In genomic region chr10:85193321-85193720, GRCm38 (mm10) we compare ENCODE assay signal across 24 mouse cellular contexts. TPM values are rescaled to one million over a fixed set of nuclear protein-coding genes. Genes with fewer than 3 reads are reported as not detected.
DNase-seq lines count a peak whose midpoint lies in the region; ATAC-seq and TF ChIP-seq lines count a peak whose summit lies in the region.
"Had no signal": no experiment of that assay in that cellular context is flagged by ENCODE, and none has a peak within 500 bp of the region (broad histone marks: within the 10 kb centered on the region; RNA-seq: fewer than 3 reads in every experiment).

No protein-coding gene starts in this region.

- no peak for TF ChIP-seq CTCF in kidney, adult 2 months (conservative IDR thresholded peaks at IDR 0.05; ENCODE audit: insufficient read depth, insufficient read length, low read depth, low read length)
- no peak for TF ChIP-seq CTCF in thymus, adult 2 months (IDR thresholded peaks at IDR 0.05; ENCODE audit: borderline replicate concordance, control insufficient read depth, extremely low read depth, insufficient read depth, low read length, poor library complexity)

- no peak for ATAC-seq in kidney, embryonic 14.5 days (ENCODE audit: low FRiP score, low TSS enrichment)
- peak; percentile 20; the same call in 1 of the 2 replicates for ATAC-seq in granulocyte monocyte progenitor cell, adult 5-6 weeks (replicated peaks; ENCODE audit: poor library complexity, severe bottlenecking)
- ATAC-seq: activated CD4-positive, CD25-positive, alpha-beta regulatory T cell, adult 4 months; forebrain, embryonic 13.5 days; forebrain, embryonic 16.5 days; hindbrain, postnatal 0 days had no signal

- peak; percentile 48 for DNase-seq in kidney, adult 2 months
- no peak for DNase-seq in kidney, postnatal 14 days
- DNase-seq in kidney, postnatal 36 days, result peak; percentile 15 to 25
- DNase-seq in thymus, adult 2 months, result no peak
- DNase-seq: adrenal gland, adult 8-10 months; adrenal gland, postnatal 25 days; cerebellum, adult 11-12 months; cerebellum, adult 8-10 months; cerebellum, postnatal 14 days; gastrocnemius, postnatal 10 days; gastrocnemius, postnatal 36 days; heart, adult 18-20 months; heart, postnatal 10 days; heart, postnatal 4 days had no signal

- no peaks in the 10 kb centered on the region; the same call in 1 of the 2 replicates for H3K4me1 ChIP-seq in kidney, adult 2 months (ENCODE audit: control insufficient read depth, insufficient read depth, low read length)
- H3K4me1 ChIP-seq in kidney, embryonic 14.5 days (ENCODE audit: control insufficient read depth, insufficient read depth, low read length), result no peaks in the 10 kb centered on the region
- H3K4me1 ChIP-seq in thymus, adult 2 months (replicated peaks; ENCODE audit: control insufficient read depth, insufficient read depth, low read length), result no peaks in the 10 kb centered on the region
- H3K4me1 ChIP-seq: forebrain, embryonic 10.5 days; forebrain, embryonic 13.5 days; heart, embryonic 12.5 days; heart, embryonic 15.5 days had no signal

- H3K4me2 ChIP-seq in kidney, embryonic 14.5 days (replicated peaks; ENCODE audit: low read depth, low read length), result no peak overlapping the region
- H3K4me2 ChIP-seq: forebrain, embryonic 13.5 days; heart, embryonic 12.5 days; heart, embryonic 15.5 days; hindbrain, embryonic 14.5 days had no signal

- no peak for TF ChIP-seq POLR2A in kidney, adult 2 months (IDR thresholded peaks at IDR 0.05; ENCODE audit: low read depth, low read length)
- TF ChIP-seq POLR2A in thymus, adult 2 months (IDR thresholded peaks at IDR 0.05; ENCODE audit: control insufficient read depth, extremely low read depth, insufficient read depth, low read length, poor library complexity), result no peak

- H3K4me3 ChIP-seq in kidney, adult 2 months (ENCODE audit: insufficient read depth, low read depth, low read length), result no peak overlapping the region
- no peak overlapping the region for H3K4me3 ChIP-seq in kidney, embryonic 14.5 days (ENCODE audit: low read length)
- no peak overlapping the region for H3K4me3 ChIP-seq in thymus, adult 2 months (ENCODE audit: control insufficient read depth, insufficient read depth, low read length)
- H3K4me3 ChIP-seq: forebrain, embryonic 10.5 days; forebrain, embryonic 13.5 days; heart, embryonic 12.5 days; heart, embryonic 15.5 days had no signal

- 47% methylated on average over 3 of the region's 3 CpGs for WGBS in kidney, adult 2 months
- 76% methylated on average over 3 of the region's 3 CpGs for WGBS in kidney, embryonic 14.5 days
- WGBS in thymus, adult 2 months, result 45% methylated on average over 3 of the region's 3 CpGs

- no peaks in the 10 kb centered on the region for H3K9me3 ChIP-seq in kidney, embryonic 14.5 days (ENCODE audit: control insufficient read depth, low read length)
- H3K9me3 ChIP-seq: forebrain, embryonic 10.5 days; forebrain, embryonic 13.5 days; heart, embryonic 12.5 days; heart, embryonic 15.5 days had no signal

- H3K9ac ChIP-seq in kidney, embryonic 14.5 days (ENCODE audit: low read depth, low read length), result no peak overlapping the region
- H3K9ac ChIP-seq: forebrain, embryonic 13.5 days; heart, embryonic 12.5 days; heart, embryonic 15.5 days; hindbrain, embryonic 14.5 days had no signal

- no peaks in the 10 kb centered on the region for H3K36me3 ChIP-seq in kidney, adult 2 months (ENCODE audit: control insufficient read depth, insufficient read depth, low read length)
- H3K36me3 ChIP-seq in kidney, embryonic 14.5 days (ENCODE audit: control insufficient read depth, insufficient read depth, low read length), result no peaks in the 10 kb centered on the region
- H3K36me3 ChIP-seq in thymus, adult 2 months (ENCODE audit: control insufficient read depth, insufficient read depth, low read length), result no peaks in the 10 kb centered on the region
- H3K36me3 ChIP-seq: forebrain, embryonic 10.5 days; heart, embryonic 12.5 days; heart, embryonic 15.5 days had no signal

- H3K27ac ChIP-seq in kidney, adult 2 months (ENCODE audit: insufficient read depth, low read depth, low read length), result no peak overlapping the region
- H3K27ac ChIP-seq in kidney, embryonic 14.5 days (ENCODE audit: low read depth, low read length), result no peak overlapping the region
- no peak overlapping the region for H3K27ac ChIP-seq in thymus, adult 2 months (ENCODE audit: control insufficient read depth, insufficient read depth, low read length)
- H3K27ac ChIP-seq: forebrain, embryonic 10.5 days; forebrain, embryonic 13.5 days; heart, embryonic 15.5 days; hindbrain, embryonic 14.5 days; hindbrain, postnatal 0 days had no signal

- no peaks in the 10 kb centered on the region for H3K27me3 ChIP-seq in kidney, adult 2 months (replicated peaks; ENCODE audit: control insufficient read depth, insufficient read depth, low read length)
- no peaks in the 10 kb centered on the region for H3K27me3 ChIP-seq in kidney, embryonic 14.5 days (ENCODE audit: control insufficient read depth, insufficient read depth, low read length)
- no peaks in the 10 kb centered on the region for H3K27me3 ChIP-seq in thymus, adult 2 months (ENCODE audit: control insufficient read depth, insufficient read depth, low read length)
- H3K27me3 ChIP-seq: forebrain, embryonic 13.5 days; heart, embryonic 12.5 days had no signal

RNA-seq across cellular contexts. Expression of gene Cry1, which starts 8.5 kb away (rescaled TPM):
- polyA plus RNA-seq in kidney, adult 2 months (2012; rRNA removed), result 1.3 TPM in 2 replicates
- 17.2 and 33.2 TPM in 2 replicates for polyA plus RNA-seq in kidney, embryonic 14.5 days (2014; fragmentation: Nextera tagmentation; extraction: Ambion mirVana)
- total RNA-seq in granulocyte monocyte progenitor cell, adult 5-6 weeks (2014; fragmentation: Nextera tagmentation), result 24.6 and 40.3 TPM in 2 replicates
- total RNA-seq in granulocyte monocyte progenitor cell, adult 5-6 weeks (2017), result 15.7 and 19.7 TPM in 2 replicates
- 38.4 and 47.9 TPM in 2 replicates for polyA plus RNA-seq in thymus, adult 2 months (2012; rRNA removed)

Comparison
In these comparisons a context has a peak if more than half of its experiments do, and no peak if none do; other contexts are left out.
1. DNase-seq: peak in kidney, adult 2 months (single experiment) and kidney, postnatal 36 days (2 of 2); none in kidney, postnatal 14 days (single experiment) and thymus, adult 2 months (single experiment).